Mouse (Mus musculus) left cerebral cortex, postnatal 36 days (tissue): ENCODE results near the gene Kbtbd3. TPM values are rescaled to one million over a fixed set of nuclear protein-coding genes. Genes with fewer than 3 reads are reported as not detected.

ENCODE experiments used
- microRNA-seq: library from miRNA; unstranded; fragments of <30 nt; microRNA quantifications from one replicate; pipeline ENCODE4 v1.2.0, GENCODE M21; 2022
- total RNA-seq, 2 experiments: library from RNA; stranded (reverse); gene quantifications; 2 replicates each; pipeline ENCODE4 v1.2.3; 2021

Gene Kbtbd3
- total RNA-seq, 2 experiments from 2014 or later = 10.5 to 13.5 TPM

Small RNA genes within 50 kb of the gene (microRNA-seq; reads per million reads assigned to microRNA genes)
- gene Gm22195 (not detected), gene Gm23992 (not detected)

Other genes starting within 250 kb of the Kbtbd3 start
- 10 to 100 TPM; 25.3 to 27.2 TPM for gene Aasdhppt, start 362 bp upstream of the Kbtbd3 start, total RNA-seq
- 10 to 100 TPM; 55.3 to 57.3 TPM for gene Msantd4, start 66.7 kb downstream of the Kbtbd3 start, total RNA-seq